Mouse (Mus musculus) intestine, postnatal 0 days (tissue): Measurements from ENCODE around the gene Ptbp1. TPM values are rescaled to one million over a fixed set of nuclear protein-coding genes. Genes with fewer than 3 reads are reported as not detected.
"Not testable (repeated sequence)": the region's sequence is repeated elsewhere in the genome, so short reads cannot be mapped to it uniquely, and the experiment has no call there.

Experiments used
- ATAC-seq: fragments of 200-750 bp; cut with Nextera tagmentation; 2 replicates; pipeline ENCODE4 v1.8.0; 2017; ENCODE audit warnings: mild to moderate bottlenecking, moderate TSS enrichment, moderate library complexity
- H3K27ac ChIP-seq: fragments of 300-500 bp; sonication (generic); 2 replicates; pipeline ENCODE4 v1.5.1; 2014; ENCODE audit warnings: mild to moderate bottlenecking, low read depth, low read length, moderate library complexity
- H3K27me3 ChIP-seq: fragments of 300-500 bp; sonication (generic); replicated peaks from 2 replicates; pipeline ENCODE4 v1.6.1; 2014; ENCODE audit warnings: low read length, mixed read lengths; ENCODE audit not compliant: control insufficient read depth, insufficient read depth
- H3K36me3 ChIP-seq: fragments of 300-500 bp; sonication (generic); 2 replicates; pipeline ENCODE4 v1.6.1; 2014; ENCODE audit warnings: mild to moderate bottlenecking, moderate library complexity; ENCODE audit not compliant: control insufficient read depth, insufficient read depth
- H3K4me1 ChIP-seq: fragments of 300-500 bp; sonication (generic); replicated peaks from 2 replicates; pipeline ENCODE4 v1.6.1; 2014; ENCODE audit warnings: antibody characterized with exemption, low read length, mixed read lengths; ENCODE audit not compliant: control insufficient read depth, insufficient read depth
- H3K4me2 ChIP-seq: fragments of 300-500 bp; sonication (generic); replicated peaks from 2 replicates; pipeline ENCODE4 v1.6.1; 2014; ENCODE audit warnings: low read depth, mild to moderate bottlenecking, moderate library complexity
- H3K4me3 ChIP-seq: fragments of 300-500 bp; sonication (generic); 2 replicates; pipeline ENCODE4 v1.5.1; 2014; ENCODE audit warnings: low read depth, low read length
- H3K9ac ChIP-seq: fragments of 300-500 bp; sonication (generic); 2 replicates; pipeline ENCODE4 v1.6.1; 2014; ENCODE audit warnings: mild to moderate bottlenecking, low read depth, low read length
- H3K9me3 ChIP-seq: fragments of 300-500 bp; sonication (generic); 2 replicates; pipeline ENCODE4 v1.6.1; 2016; ENCODE audit warnings: mixed run types; ENCODE audit not compliant: control insufficient read depth
- CTCF ChIP-seq: sonication (generic); IDR thresholded peaks from 2 replicates; pipeline ENCODE4 v1.5.1; 2016; ENCODE audit warnings: low read depth, mild to moderate bottlenecking, control low read depth, antibody characterized with exemption, moderate library complexity
- WGBS: fragments of 180-500 bp; shearing (Covaris S2); extraction: QIAGEN DNeasy Blood & Tissue Kit; methylation state at CpG from one replicate; pipeline ENCODE4 v1.1.7; 2014; 5-methylcytosine and 5-hydroxymethylcytosine counted together
- polyA plus RNA-seq: library from polyadenylated mRNA; unstranded; fragments of >200 nt; fragmentation: Nextera tagmentation; extraction: Ambion mirVana; gene quantifications from 2 replicates; pipeline ENCODE4 v1.2.1, GENCODE M21; 2015

Ptbp1 gene
- polyA plus RNA-seq, 1 experiment from 2014 or later = 92.2 TPM

DNA sequence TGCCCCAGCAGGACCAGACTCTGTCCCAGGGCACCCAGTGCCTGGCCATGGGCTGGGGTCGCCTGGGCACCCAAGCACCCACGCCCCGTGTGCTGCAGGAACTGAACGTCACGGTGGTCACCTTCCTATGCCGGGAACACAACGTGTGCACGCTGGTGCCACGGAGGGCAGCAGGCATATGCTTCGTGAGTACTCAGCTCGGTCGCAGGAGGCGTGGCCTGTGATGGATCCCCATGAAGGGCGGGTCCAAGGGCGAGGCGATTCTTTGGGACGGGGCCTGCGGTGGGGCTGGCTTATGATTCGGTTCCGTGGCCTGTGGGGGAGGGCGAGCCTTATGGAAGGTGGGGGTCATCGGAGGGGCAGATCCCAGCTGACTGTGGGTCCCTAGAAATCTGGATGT is 27.8 kb downstream of the Ptbp1 start:
- 9% methylated on average over 22 of the region's 22 CpGs for WGBS
- 0 out of 2 replicates have a peak, but pooled peaks cover 2% of the 10 kb centered on the region for H3K4me1 ChIP-seq
- H3K27ac ChIP-seq = no peak overlapping the region
- H3K36me3 ChIP-seq = no peaks in the 10 kb centered on the region
- 0 out of 2 replicates have a peak, but pooled peaks cover 9% of the 10 kb centered on the region for H3K27me3 ChIP-seq
- peak overlapping the region; percentile 5; the same call in 1 of the 2 replicates for H3K4me3 ChIP-seq
- no peaks in the 10 kb centered on the region for H3K9me3 ChIP-seq
- peak overlapping the region; percentile 44 for H3K4me2 ChIP-seq
- no peak for ATAC-seq
- no peak for TF ChIP-seq CTCF
- H3K9ac ChIP-seq = no peak overlapping the region

DNA sequence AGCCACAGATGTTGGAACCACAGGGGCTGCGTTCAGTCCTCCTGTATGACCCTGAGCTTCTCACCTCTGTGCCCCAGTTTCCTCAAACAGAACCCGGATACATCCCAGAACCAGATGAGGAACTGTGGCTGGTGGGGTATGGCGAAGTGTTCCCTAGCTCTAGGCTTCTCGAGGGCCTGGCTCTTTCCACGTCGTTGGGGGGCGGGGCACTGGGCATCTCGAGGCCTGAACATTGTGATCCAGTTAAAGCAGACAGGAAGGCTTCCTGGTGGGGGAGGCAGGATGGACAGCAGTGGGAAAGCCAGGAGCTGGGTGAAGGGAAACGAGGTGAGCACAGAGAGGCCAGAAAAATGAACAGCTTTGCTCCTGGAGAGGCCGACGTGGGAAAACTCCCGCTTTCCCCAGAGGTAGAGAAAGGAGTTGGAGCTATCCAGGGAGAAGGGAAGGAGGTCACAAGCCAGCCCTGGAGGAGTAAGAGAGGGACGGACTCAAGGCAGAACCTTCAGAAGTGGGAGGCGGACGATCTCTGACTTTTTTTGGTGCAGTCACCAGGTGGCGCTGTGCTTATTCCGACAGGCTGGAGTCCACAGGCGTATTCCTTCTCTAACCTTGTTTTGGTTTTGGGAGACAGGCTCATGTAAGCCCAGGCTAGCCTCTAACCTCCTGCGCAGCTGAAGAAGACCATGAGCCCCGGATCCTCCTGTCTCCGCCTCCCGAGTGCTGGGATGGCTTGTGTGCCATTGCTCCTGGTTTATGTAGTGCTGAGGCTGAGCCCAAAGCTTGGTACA is 29.3 kb downstream of the Ptbp1 start:
- peak; percentile 85 for TF ChIP-seq CTCF
- Histone ChIP-seq H3K36me3 (no peaks in the 10 kb centered on the region), H3K9ac (no peak overlapping the region), H3K27me3 (0 out of 2 replicates have a peak, but pooled peaks cover 9% of the 10 kb centered on the region), H3K9me3 (no peaks in the 10 kb centered on the region), H3K4me2 (0 out of 2 replicates have a peak overlapping the region, but pooled peaks have one; percentile 21), H3K4me3 (no peak overlapping the region; the same call in 1 of the 2 replicates), H3K4me1 (0 out of 2 replicates have a peak, but pooled peaks cover 2% of the 10 kb centered on the region), H3K27ac (no peak overlapping the region)
- ATAC-seq = 0 out of 2 replicates have a peak, but pooled peaks have one; percentile 22
- WGBS = 21% methylated on average over 22 of the region's 22 CpGs

DNA sequence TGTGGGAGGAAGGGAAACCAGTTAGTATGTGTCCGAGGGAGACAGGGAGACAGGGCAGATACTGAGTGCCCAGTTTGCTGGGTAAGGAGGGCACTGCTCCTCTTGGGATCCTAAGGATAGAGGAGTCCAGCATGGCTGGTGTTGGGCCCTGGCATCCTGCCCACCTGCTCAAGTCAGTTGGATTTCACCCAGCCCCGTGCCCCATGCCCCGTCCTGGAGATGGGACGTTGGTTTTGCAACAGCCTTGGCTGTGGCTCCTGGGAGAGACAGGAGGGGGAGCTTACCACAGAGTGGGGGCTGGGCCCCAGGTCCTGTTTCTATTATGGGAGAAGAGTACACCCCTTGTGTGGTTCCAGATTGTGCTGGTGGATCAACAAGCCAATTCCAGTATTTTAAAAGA is 30.2 kb downstream of the Ptbp1 start:
- no peak for TF ChIP-seq CTCF
- Histone ChIP-seq H3K4me2 (no peak overlapping the region), H3K36me3 (no peaks in the 10 kb centered on the region), H3K27me3 (0 out of 2 replicates have a peak, but pooled peaks cover 9% of the 10 kb centered on the region), H3K27ac (no peak overlapping the region), H3K9ac (no peak overlapping the region), H3K4me1 (0 out of 2 replicates have a peak, but pooled peaks cover 2% of the 10 kb centered on the region), H3K4me3 (no peak overlapping the region), H3K9me3 (no peaks in the 10 kb centered on the region)
- ATAC-seq = no peak
- WGBS = 67% methylated on average over 4 of the region's 4 CpGs

DNA sequence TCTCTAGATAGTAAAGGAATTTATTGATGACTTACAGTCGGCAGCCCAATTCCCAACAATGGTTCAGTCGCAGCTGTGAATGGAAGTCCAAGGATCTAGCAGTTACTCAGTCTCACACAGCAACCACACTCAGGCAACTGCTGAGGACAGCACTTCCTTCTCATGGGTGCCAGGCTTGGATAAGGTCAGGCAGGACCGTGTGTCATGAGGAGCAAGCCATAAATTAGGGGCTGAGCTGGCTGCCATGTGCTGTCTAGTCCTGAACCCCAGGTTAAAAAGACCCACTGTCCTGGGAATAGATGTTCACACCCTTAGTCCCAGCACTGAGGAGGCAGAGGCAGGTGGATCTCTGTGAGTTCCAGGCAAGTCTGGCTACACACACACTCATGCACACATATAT is 30.7 kb downstream of the Ptbp1 start:
- not testable (repeated sequence) for H3K4me2 ChIP-seq, H3K9me3 ChIP-seq, H3K36me3 ChIP-seq, H3K27me3 ChIP-seq, H3K27ac ChIP-seq, H3K4me3 ChIP-seq, H3K9ac ChIP-seq, H3K4me1 ChIP-seq, ATAC-seq
- 50% methylated on average over 3 of the region's 3 CpGs for WGBS

DNA sequence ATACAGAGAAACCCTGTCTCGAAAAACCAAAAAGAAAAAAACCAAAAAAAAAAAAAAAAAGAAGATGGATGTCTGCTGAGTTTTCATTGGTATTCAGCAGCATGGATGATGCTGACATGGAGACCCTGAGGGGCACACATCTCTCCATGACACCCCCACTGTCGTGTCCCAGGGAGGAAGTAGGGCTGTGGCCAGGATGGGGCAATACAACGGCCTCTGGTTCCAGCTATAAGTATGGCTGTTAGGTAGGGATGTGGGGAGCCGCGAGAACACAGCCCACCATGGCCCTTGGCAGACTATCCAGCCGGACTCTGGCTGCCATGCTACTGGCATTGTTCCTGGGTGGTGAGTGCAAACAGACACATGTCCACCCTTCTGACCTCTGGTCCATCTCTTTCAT is 31.8 kb downstream of the Ptbp1 start, which contains the start of gene Elane:
TSS of gene Elane (plus strand) at position 194 of the 400 bp plus-strand sequence.
- no peaks in the 10 kb centered on the region for H3K36me3 ChIP-seq
- no peak within 1 kb of the TSS for H3K4me3 ChIP-seq
- H3K9me3 ChIP-seq = no peaks in the 10 kb centered on the region
- H3K27ac ChIP-seq = no peak within 1 kb of the TSS
- ATAC-seq = no peak
- H3K27me3 ChIP-seq = 0 out of 2 replicates have a peak, but pooled peaks cover 9% of the 10 kb centered on the region
- WGBS = 91% methylated on average over 6 of the region's 6 CpGs
- H3K4me1 ChIP-seq = 0 out of 2 replicates have a peak, but pooled peaks cover 2% of the 10 kb centered on the region
- no peak for TF ChIP-seq CTCF
- H3K4me2 ChIP-seq = no peak within 1 kb of the TSS
- H3K9ac ChIP-seq = no peak within 1 kb of the TSS

DNA sequence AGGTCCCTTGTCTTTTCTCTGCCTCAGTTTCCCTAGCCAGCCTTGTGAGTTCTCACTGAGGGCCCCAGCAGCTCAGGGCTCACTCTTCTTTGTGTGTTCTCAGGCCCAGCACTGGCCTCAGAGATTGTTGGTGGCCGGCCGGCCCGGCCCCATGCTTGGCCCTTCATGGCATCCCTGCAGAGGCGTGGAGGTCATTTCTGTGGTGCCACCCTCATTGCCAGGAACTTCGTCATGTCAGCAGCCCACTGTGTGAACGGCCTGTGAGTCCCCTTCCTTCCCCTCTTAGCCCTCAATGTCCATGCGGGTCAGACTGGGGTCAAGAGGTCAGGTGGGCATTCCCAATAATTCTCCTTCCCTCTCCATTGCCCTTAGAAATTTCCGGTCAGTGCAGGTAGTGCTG is 32.4 kb downstream of the Ptbp1 start:
- ATAC-seq = no peak
- Histone ChIP-seq H3K27me3 (0 out of 2 replicates have a peak, but pooled peaks cover 9% of the 10 kb centered on the region), H3K4me1 (0 out of 2 replicates have a peak, but pooled peaks cover 2% of the 10 kb centered on the region), H3K4me3 (no peak overlapping the region), H3K4me2 (no peak overlapping the region), H3K9ac (no peak overlapping the region), H3K9me3 (no peaks in the 10 kb centered on the region), H3K36me3 (no peaks in the 10 kb centered on the region), H3K27ac (no peak overlapping the region)
- WGBS = 79% methylated on average over 8 of the region's 8 CpGs
- TF ChIP-seq CTCF = no peak
